Mouse (Mus musculus) hematopoietic stem cell, adult 5-6 weeks (primary cell): Measurements from ENCODE around the gene Ccndbp1. TPM values are rescaled to one million over a fixed set of nuclear protein-coding genes. Genes with fewer than 3 reads are reported as not detected.
A peak's percentile ranks its signal among the peaks of the same experiment; 100 is the strongest.
"Not testable (repeated sequence)": the region's sequence is repeated elsewhere in the genome, so short reads cannot be mapped to it uniquely, and the experiment has no call there.

ENCODE experiments used
- ATAC-seq, 2 experiments: fragments of 125-278 bp in 1 of 2; replicated peaks in 1 of 2; 2 replicates each; pipeline ENCODE4 v1.8.0; 2016 to 2017; ENCODE audit warnings: inconsistent platforms in 2 of 2, mild to moderate bottlenecking in 2 of 2, moderate number of reproducible peaks in 2 of 2, low read depth in 1 of 2, moderate TSS enrichment in 1 of 2; ENCODE audit not compliant: low FRiP score in 2 of 2, poor library complexity in 2 of 2, severe bottlenecking in 2 of 2, insufficient read depth in 1 of 2, low TSS enrichment in 1 of 2
- total RNA-seq: library from RNA; stranded (forward); fragments of 172-1452, 232-1000 nt; gene quantifications from 2 replicates; pipeline ENCODE4 v1.2.3, GENCODE M21; 2017

Ccndbp1 gene
- total RNA-seq: 76.1 and 98.5 TPM in 2 replicates

GRCm38 (mm10) chr2:121007925-121008663 lies at the start of gene Ccndbp1:
Ccndbp1 (plus strand) TSS chr2:121008403.
- peak; percentile 96 to 98 for ATAC-seq

- ATAC-seq: no peak
Measured at GRCm38 (mm10) chr2:120959363-120959762, 48.8 kb upstream of the Ccndbp1 start.

DNA sequence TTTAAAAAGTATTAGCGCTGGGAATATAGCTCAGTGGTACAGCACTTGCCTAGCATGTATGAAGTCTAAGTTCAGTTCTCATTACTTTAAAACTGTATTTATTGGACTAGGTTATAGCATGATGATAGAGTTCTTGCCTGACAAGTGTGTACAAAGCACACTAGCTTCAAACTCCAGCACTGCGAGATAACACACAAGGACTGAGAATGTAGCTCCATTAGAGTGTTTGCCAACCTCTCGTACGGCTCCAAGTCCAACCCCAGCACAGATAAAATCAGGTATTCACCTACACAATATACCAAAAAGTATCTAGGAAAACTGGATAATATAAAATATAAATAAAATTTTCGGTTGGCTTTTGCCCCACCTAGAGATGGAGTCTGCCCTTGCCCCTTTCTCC lies 48.4 kb upstream of the Ccndbp1 start:
- no peak for ATAC-seq

GRCm38 (mm10) chr2:120960261-120960660 lies 47.9 kb upstream of the Ccndbp1 start:
- no peak for ATAC-seq

GRCm38 (mm10) chr2:120963110-120963509 lies 45.1 kb upstream of the Ccndbp1 start:
- no peak for ATAC-seq

DNA sequence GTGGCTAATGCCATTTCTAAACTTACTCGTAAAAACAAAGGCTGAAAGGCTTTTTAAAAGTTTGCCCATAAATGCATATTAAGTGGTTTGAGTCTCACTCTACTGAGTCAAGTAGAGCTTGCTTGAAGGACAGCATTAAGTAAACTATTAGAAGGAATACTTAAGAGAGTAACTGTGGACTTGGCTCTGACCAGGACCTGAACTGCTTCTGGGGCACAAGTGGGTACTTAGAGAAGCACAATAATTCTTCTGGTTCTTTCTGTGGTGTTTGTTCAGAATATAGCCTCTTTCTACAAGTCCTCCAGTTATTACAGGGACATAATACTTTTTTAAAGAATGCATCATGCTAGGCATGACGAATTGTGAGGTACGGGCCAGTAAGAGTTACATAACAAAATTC lies 42.7 kb upstream of the Ccndbp1 start:
- no peak for ATAC-seq

DNA sequence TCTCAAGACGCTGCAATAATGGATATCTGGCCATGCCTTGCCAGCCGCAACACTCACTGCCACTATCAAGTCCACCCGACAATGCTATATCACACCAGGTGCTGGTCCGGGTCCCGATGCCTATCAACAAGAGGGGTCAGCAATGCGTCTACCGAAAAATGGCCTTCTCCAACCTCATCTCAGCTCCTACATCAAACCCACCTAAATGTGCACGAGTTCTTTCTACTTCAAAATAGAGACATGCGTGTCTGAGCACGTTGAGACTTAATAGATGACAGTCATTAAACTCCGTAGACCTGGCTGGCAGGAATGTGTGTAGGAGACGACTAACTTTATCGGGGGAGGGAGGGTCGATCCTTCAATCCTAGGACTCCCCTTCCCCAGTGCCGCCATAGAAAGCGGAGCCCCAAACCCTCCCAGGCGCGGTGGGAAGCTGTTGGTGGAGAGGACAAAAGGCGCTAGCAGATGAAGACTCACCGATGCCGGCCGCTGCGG lies 38.1 kb upstream of the Ccndbp1 start:
- peak; percentile 10 to 25; a peak in 1 of 4 replicates for ATAC-seq

DNA sequence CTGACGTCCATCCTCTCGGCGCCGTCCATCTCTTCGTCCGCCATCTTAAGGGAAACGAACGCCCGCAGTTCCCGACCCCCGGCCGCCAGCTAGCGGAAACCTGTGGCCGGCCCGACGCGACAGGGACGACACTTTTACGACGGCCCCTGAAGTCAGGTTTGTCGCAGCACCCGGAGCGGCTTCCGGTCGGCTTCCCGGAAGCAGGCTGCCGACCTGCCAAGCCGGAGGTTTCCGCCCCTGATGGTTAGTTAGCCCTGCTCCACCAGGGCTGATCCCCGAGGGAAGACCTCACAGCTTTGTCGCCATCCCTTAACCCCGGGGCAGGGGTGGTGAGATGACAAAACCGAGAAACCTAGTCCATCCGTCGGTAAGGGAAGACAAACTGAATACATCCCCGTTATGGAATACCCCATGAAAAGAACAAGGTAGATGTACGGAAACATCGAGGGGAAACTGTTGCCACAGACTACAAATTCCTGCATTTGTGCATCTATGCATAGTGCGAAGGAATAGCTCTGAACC lies 37.6 kb upstream of the Ccndbp1 start, which contains the start of gene Ubr1:
Ubr1 (minus strand) TSS at position 157 of the 522 bp plus-strand sequence.
- ATAC-seq: peak; percentile 92 to 96

DNA sequence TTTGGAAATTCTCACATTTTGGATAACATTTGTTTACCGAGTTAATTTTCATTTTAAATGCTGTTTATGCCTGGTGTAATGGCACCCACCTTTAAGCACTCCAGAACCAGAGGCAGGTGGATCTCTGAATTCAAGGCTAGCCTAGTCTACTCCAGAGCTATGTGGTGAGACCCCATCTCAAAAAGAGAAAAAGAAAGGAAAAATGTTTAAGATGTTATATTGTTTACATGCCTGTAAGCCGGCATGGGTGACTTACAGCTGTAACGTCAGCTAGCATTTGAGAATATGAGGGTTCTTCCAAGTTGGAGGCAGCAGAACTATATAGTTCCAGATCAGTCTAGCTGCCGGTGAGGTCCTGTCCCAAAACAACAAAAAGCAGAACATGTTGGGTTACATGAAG lies 36.4 kb upstream of the Ccndbp1 start:
- ATAC-seq: no peak

GRCm38 (mm10) chr2:120972257-120972656 lies 35.9 kb upstream of the Ccndbp1 start:
- not testable (repeated sequence) for ATAC-seq

DNA sequence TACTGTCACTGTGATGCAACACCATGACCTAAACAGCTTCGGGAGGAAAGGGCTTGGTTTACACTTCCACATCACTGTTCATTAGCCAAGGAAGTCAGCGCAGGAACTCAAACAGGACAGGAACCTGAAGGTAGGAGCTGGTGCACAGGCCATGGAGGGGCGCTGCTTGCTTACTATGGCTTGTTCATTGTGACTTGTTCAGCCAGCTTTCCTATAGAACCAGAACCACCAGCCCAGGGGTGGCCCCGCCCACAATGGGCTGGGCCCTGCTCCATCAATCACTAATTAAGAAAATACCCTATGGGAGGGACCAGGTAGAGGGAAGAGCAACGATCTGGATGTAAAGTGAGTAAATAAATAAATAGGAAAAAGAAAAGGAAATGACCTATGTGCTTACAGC lies 35.2 kb upstream of the Ccndbp1 start:
- no peak for ATAC-seq

- ATAC-seq: no peak
Measured at GRCm38 (mm10) chr2:120976308-120976707, 31.9 kb upstream of the Ccndbp1 start.

DNA sequence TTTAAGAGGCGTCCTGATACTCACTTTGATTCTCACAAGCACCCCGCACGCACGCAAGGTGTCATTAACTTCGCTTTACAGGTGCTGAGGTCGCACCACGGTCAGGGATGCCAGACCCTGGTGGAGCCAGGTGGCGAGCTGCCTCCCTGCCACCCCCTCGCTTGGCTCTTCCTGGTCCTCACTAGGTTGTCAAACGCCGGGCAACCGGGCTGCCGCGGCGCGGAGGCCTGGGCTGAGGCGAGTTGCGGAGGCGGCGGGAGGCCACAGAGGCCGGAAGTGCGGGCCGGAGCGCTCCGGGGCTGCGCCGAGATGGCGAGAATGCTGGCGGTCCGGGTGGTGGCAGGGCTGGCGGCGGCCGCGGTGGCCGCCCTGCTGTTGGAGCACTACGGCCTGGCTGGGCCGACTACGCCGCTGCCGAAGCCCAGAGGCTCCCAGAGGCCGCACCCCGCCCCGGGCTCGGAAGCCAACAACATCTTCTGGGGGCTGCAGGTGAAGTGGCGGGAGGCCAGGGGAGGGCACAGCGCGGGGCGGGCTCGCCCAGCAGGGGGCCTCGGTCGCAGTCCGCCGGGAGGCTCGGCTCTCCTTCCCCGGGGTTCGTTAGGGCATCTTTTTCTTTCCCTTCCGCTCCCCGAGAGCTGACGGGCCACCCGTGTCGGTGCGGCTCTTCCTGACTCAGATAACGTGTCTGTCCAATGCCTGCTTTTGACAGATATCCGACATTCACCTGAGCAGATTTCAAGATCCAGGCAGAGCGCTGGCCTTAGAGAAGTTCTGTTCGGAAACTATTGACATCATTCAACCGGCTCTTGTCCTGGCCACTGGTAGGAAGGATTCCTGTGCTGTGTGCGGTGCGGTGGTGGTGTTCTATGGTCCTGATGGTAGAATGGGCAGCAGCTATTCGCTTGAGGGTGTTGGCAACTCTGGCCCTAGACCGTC lies 30.9 kb upstream of the Ccndbp1 start, which contains the start of gene Tmem62:
Tmem62 (plus strand) TSS at position 28 of the 936 bp plus-strand sequence.
- ATAC-seq: peak; percentile 50 to 74; a peak in 2 of 4 replicates

DNA sequence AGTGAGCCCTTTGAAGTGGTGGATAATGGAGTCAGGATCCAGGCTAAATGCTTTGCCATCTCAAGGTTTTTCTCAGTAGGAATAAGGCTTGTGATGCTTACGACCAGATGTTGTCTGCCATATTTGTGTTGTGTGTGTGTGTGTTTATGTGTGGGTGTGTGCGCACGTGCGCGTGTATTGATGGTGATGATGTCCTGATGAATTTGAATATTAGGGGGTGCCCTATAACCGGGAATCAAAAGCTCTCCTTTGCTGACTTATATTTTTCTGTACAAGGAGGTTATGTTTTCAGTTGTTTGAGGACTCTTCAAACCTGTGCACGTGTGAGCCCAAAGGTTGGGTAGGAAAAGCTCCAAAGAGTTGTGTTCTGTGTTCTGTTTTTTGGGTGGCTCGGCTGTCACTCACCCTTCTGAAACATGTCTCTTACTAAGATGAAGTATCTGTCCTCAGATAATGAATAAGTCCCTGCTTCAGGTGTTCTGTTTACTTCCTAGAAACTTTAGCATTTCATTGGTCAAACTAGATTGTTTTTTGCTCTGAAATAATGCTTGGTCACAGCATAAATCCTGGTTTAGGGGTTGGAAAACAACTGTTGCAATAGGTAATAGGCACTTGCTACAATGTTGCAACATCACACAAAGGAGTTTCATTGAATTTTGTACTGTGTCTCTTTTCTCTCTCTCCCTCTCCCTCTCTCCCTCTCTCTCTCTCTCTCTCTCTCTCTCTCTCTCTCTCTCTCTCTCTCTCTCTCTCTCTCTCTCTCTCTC lies 30.1 kb upstream of the Ccndbp1 start:
- no peak for ATAC-seq

DNA sequence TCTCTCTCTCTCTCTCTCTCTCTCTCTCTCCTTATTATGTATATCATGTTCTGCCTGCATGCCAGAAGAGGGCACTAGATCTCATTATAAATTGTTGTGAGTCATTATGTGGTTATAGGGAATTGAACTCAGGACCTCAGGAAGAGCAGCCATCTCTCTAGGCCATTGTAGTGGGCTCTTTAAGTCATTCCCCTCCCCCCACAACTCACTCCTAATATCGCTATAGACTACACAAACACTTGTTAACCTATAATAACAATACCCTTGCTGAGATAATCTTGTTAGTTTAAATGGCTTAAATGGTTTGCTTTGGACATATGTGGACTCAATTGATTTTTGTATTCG lies 29.5 kb upstream of the Ccndbp1 start:
- ATAC-seq: no peak

DNA sequence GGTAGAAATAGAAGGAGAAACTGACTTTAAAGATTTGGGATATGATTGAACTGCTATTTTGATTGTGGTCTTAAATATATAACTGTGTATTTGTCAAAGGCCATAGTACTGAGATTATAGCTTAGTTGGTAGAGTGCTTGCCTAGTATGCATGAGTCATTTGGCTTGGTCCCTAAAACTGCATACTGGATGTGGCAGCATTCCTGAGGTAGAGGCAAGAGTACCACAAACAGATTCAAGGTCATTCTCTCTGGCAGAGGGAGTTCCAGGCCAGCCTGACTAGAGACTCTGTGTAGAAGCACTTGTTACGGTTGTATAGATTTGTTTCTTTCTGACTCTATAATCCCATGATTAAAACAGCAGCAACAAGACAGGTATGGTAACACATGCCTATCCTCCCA lies 28.4 kb upstream of the Ccndbp1 start:
- ATAC-seq: no peak

- no peak for ATAC-seq
Measured at GRCm38 (mm10) chr2:120980861-120981260, 27.3 kb upstream of the Ccndbp1 start.
